Mouse (Mus musculus) testis, adult 2 months (tissue): ENCODE data around the gene Lsmem1. TPM values are rescaled to one million over a fixed set of nuclear protein-coding genes. Genes with fewer than 3 reads are reported as not detected.
"Not testable (repeated sequence)": the region's sequence is repeated elsewhere in the genome, so short reads cannot be mapped to it uniquely, and the experiment has no call there.

Source experiments
- H3K27ac ChIP-seq: fragments of 200-500 bp; 2 replicates; pipeline ENCODE4 v1.5.1; 2012; ENCODE audit warnings: low read depth, low read length; ENCODE audit not compliant: control insufficient read depth, insufficient read depth
- H3K27me3 ChIP-seq: fragments of 200-500 bp; 2 replicates; pipeline ENCODE4 v1.6.1; 2012; ENCODE audit warnings: mild to moderate bottlenecking, low read length, moderate library complexity; ENCODE audit not compliant: control insufficient read depth, insufficient read depth
- H3K36me3 ChIP-seq: fragments of 200-500 bp; 2 replicates; pipeline ENCODE4 v1.6.1; 2012; ENCODE audit warnings: mild to moderate bottlenecking, low read length; ENCODE audit not compliant: control insufficient read depth, insufficient read depth
- H3K4me1 ChIP-seq: fragments of 200-500 bp; 2 replicates; pipeline ENCODE4 v1.6.1; 2012; ENCODE audit warnings: low read length; ENCODE audit not compliant: control insufficient read depth, insufficient read depth
- H3K4me3 ChIP-seq: fragments of 200-500 bp; 2 replicates; pipeline ENCODE4 v1.5.1; 2012; ENCODE audit warnings: low read depth, mild to moderate bottlenecking, low read length, moderate library complexity, mixed read lengths; ENCODE audit not compliant: control insufficient read depth
- CTCF ChIP-seq: fragments of 200-500 bp; IDR thresholded peaks from 2 replicates; pipeline ENCODE4 v1.5.1; 2012; ENCODE audit warnings: low read depth, mild to moderate bottlenecking, inconsistent platforms, low read length, moderate library complexity; ENCODE audit not compliant: control insufficient read depth, insufficient read depth, insufficient replicate concordance
- POLR2A ChIP-seq: fragments of 200-500 bp; IDR thresholded peaks from 2 replicates; pipeline ENCODE4 v1.6.1; 2012; ENCODE audit warnings: low read depth, mild to moderate bottlenecking, inconsistent platforms, low read length, moderate library complexity; ENCODE audit not compliant: control insufficient read depth
- polyA plus RNA-seq: library from polyadenylated mRNA; depleted of rRNA; stranded (reverse); fragments of >200 nt; gene quantifications from 2 replicates; pipeline ENCODE4 v1.2.3, GENCODE M21; 2012

The Lsmem1 gene
- polyA plus RNA-seq, 1 experiment: not detected

DNA sequence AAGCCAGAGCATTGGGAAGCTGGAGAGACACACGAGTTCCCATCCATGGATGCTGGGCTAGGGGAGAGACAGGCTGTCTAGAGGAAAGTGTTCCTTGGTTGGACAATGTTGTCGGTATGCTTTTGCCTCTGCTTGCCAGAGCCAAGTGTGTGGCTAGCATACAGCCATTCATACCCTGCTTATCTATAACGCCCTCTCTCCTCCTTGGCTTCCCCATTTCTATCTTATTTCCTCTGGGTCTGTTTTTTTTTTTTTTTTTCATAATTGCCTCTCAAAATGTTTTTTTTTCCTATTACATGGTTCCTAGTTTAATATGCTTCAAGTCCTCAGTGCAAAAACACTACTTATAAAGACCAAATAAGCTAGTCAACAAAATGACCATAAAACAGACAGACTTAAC, 13.8 kb downstream of the Lsmem1 start:
- TF ChIP-seq POLR2A (no peak), CTCF (no peak)
- no peak overlapping the region for H3K4me3 ChIP-seq
- H3K4me1 ChIP-seq: no peaks in the 10 kb centered on the region

DNA sequence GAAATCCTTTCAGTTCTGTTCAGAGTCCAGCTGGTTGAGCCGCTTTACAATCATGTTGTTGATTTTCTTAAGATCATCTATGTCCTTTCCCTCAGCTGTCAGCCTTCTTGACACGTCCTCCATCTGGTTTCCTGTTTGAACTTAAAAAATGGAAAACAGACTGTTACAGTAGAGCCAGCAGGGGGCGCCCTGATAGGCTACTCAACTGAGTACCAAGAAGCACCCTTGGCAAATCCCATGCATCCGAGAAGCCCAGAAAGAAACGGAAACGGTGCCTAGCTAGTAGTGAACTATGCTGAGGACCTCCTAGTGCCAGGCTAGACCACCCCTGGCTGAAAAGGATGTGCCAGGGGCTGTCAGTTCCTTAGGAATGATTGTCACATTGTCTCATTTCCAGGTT, 22.2 kb downstream of the Lsmem1 start:
- no peaks in the 10 kb centered on the region for H3K27me3 ChIP-seq
- TF ChIP-seq POLR2A (no peak), CTCF (0 out of 2 replicates have a peak, but pooled peaks have one; percentile 6)
- H3K36me3 ChIP-seq: no peaks in the 10 kb centered on the region
- H3K4me1 ChIP-seq: no peaks in the 10 kb centered on the region; the same call in 1 of the 2 replicates
- no peak overlapping the region for H3K4me3 ChIP-seq
- H3K27ac ChIP-seq: no peak overlapping the region

More for the DNA sequence above, 13.8 kb downstream of the Lsmem1 start:
- H3K27me3 ChIP-seq: no peaks in the 10 kb centered on the region
- no peaks in the 10 kb centered on the region for H3K36me3 ChIP-seq
- no peak overlapping the region for H3K27ac ChIP-seq

DNA sequence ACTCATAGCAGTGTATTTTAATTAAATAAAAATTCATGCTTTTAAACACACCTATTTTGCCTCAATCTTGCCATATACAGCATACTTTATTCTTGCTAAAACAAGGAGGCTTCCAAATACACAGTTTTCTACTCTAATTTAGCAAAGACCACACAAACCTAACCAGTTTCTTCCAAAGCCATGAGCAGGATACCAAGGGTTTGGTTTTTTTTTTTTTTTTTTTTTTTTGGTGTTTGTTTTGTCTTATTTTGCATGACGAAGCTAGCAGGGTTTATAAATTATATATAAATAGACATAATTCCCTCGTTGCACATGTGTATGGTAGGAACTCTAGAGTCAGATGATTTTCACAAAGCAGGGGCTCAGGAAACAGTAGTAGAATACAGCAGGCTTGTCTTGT, 23.1 kb downstream of the Lsmem1 start:
- no peaks in the 10 kb centered on the region for H3K27me3 ChIP-seq
- no peaks in the 10 kb centered on the region for H3K36me3 ChIP-seq
- H3K4me3 ChIP-seq: no peak overlapping the region
- no peak overlapping the region for H3K27ac ChIP-seq
- TF ChIP-seq CTCF (no peak), POLR2A (no peak)
- H3K4me1 ChIP-seq: no peaks in the 10 kb centered on the region; the same call in 1 of the 2 replicates

DNA sequence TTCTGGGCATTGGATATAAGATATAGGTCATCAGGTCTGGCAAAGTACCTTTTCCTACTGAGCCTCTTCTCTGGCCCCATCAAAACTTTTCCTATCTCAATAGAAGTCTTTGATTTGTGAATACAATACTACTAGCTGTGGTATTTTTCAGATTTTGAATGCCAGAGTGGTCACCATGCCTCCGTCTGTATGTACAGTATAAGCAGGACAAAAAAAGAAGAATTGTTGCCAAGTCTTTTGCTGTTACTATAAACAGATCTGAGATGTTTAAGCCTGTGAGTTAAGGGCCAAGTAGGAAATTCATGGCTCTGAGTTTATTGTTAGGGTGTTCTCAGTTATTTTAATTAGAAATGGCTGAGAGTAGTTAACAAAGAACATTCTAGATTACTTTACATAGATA, 24.1 kb downstream of the Lsmem1 start:
- not testable (repeated sequence) for H3K4me3 ChIP-seq, H3K27ac ChIP-seq, H3K27me3 ChIP-seq, H3K4me1 ChIP-seq, H3K36me3 ChIP-seq

DNA sequence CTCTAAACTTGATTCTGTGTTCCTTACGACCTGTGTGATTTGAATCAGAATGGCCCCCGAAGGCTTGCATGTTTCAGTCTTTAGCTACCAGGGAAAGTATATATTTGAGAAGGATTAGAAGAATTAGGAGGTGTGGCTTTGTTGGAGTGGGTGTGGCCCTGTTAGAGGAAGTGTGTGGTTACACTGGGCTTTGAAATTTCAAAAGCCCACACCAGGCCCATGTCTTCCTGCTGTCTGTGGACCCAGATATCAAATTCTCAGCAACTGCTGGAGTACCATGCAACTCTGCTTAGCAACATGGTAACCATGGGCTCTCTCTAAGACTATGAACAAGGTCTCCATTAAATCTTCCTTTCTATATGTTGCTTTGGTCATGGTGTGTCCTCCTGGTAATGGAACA, 27.7 kb downstream of the Lsmem1 start:
- H3K27me3 ChIP-seq: no peaks in the 10 kb centered on the region

DNA sequence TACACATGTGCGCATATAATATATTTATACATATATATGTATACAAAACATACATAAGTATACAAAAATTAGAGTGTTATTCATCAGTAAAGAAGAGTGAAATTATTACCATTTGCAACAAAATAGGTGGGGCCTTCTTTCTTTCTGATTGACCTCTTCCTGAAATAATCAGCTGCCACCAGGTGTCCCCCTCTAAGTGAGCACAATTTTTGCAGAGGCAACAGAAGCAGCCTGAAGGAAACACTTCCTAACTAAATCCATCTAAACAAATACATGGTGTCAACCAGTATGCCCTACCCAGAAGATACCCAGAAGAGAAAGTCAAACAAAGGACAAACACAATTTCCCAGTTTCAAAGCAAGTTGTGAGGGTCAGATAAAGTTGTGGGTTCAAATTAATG, 29.6 kb downstream of the Lsmem1 start:
- no peak for TF ChIP-seq POLR2A
- TF ChIP-seq CTCF: no peak
- H3K4me1 ChIP-seq: no peaks in the 10 kb centered on the region
- H3K27ac ChIP-seq: no peak overlapping the region
- H3K36me3 ChIP-seq: no peaks in the 10 kb centered on the region
- no peaks in the 10 kb centered on the region for H3K27me3 ChIP-seq
- H3K4me3 ChIP-seq: no peak overlapping the region

More for the DNA sequence above, 27.7 kb downstream of the Lsmem1 start:
- Histone ChIP-seq H3K36me3 (no peaks in the 10 kb centered on the region), H3K27ac (no peak overlapping the region), H3K4me1 (no peaks in the 10 kb centered on the region), H3K4me3 (no peak overlapping the region)
- no peak for TF ChIP-seq POLR2A
- no peak for TF ChIP-seq CTCF

DNA sequence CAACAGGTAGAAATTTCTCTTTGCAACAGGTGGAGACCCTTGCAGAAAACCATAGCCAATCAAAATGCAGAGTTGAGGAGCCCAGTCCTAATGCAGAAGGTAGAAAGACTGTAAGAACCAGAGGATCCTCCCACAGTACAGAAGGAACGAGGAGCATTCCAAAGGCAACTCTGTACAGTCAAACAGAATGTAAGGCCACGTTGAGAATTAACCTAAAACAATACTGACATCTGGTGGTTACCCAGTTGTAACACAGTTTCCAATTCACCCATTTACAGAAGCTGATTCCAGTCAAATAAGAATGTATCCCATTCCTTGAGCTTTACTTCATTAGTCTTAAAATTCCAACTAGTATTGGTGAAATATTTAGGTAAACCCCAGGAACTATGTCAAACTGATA, 34.7 kb downstream of the Lsmem1 start:
- Histone ChIP-seq H3K36me3 (no peaks in the 10 kb centered on the region), H3K27me3 (no peaks in the 10 kb centered on the region), H3K4me3 (no peak overlapping the region), H3K27ac (no peak overlapping the region), H3K4me1 (no peaks in the 10 kb centered on the region)
- TF ChIP-seq CTCF (no peak), POLR2A (no peak)

DNA sequence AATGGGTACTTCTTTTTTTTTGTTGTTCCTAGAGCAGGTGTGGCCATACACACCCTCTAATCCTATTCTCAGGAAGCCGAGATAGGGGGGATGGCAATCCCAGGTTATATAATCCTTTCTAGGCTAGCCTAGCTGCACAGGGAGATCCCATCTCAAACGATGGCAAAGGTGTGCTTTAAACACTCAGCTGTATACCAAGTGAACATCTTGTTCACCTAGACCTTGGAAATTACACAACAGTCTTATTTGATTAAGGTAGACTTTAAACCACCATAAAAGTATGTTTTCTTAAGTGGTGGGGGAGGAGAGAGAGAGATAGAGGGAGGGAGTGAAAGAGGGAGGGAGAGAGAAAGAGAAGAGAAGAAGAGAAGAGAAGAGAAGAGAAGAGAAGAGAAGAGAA, 38.5 kb downstream of the Lsmem1 start:
- Histone ChIP-seq H3K27ac (no peak overlapping the region), H3K4me1 (no peaks in the 10 kb centered on the region), H3K4me3 (no peak overlapping the region), H3K27me3 (no peaks in the 10 kb centered on the region), H3K36me3 (no peaks in the 10 kb centered on the region)
- TF ChIP-seq CTCF: no peak
- no peak for TF ChIP-seq POLR2A
